ENCODE assay signal across 21 mouse cellular contexts in genomic region chr14:40308316-40308715, GRCm38 (mm10).
A peak's percentile ranks its signal among the peaks of the same experiment; 100 is the strongest.
DNase-seq lines count a peak whose midpoint lies in the region; ATAC-seq and TF ChIP-seq lines count a peak whose summit lies in the region.
"Had no signal": no experiment of that assay in that cellular context is flagged by ENCODE, and none has a peak within 500 bp of the region (broad histone marks: within the 10 kb centered on the region; RNA-seq: fewer than 3 reads in every experiment).

No protein-coding gene starts in this region.

- no peaks in the 10 kb centered on the region for H3K4me1 ChIP-seq in hindbrain, postnatal 0 days (ENCODE audit: insufficient read depth, low read length)
- H3K4me1 ChIP-seq in midbrain, embryonic 14.5 days (ENCODE audit: control insufficient read depth, insufficient read depth, low read length) = no peaks in the 10 kb centered on the region
- H3K4me1 ChIP-seq: embryonic facial prominence, embryonic 15.5 days; forebrain, embryonic 12.5 days; hindbrain, embryonic 13.5 days; liver, embryonic 13.5 days; lung, embryonic 15.5 days; midbrain, embryonic 13.5 days had no signal

- no peak for ATAC-seq in hindbrain, postnatal 0 days
- ATAC-seq in midbrain, embryonic 14.5 days (ENCODE audit: low FRiP score, low TSS enrichment) = no peak
- ATAC-seq: intestine, postnatal 0 days; midbrain, embryonic 13.5 days had no signal

- no peak overlapping the region for H3K4me3 ChIP-seq in hindbrain, postnatal 0 days (ENCODE audit: low read length)
- H3K4me3 ChIP-seq in midbrain, embryonic 14.5 days (replicated peaks; ENCODE audit: low read depth, low read length) = no peak overlapping the region
- H3K4me3 ChIP-seq: embryonic facial prominence, embryonic 15.5 days; forebrain, embryonic 12.5 days; hindbrain, embryonic 13.5 days; liver, embryonic 13.5 days; lung, embryonic 15.5 days; midbrain, embryonic 13.5 days had no signal

- no peak overlapping the region for H3K4me2 ChIP-seq in hindbrain, postnatal 0 days (ENCODE audit: low read depth, low read length)
- no peak overlapping the region for H3K4me2 ChIP-seq in midbrain, embryonic 14.5 days (ENCODE audit: low read length)
- H3K4me2 ChIP-seq: embryonic facial prominence, embryonic 15.5 days; forebrain, embryonic 12.5 days; hindbrain, embryonic 13.5 days; liver, embryonic 13.5 days; lung, embryonic 15.5 days; midbrain, embryonic 13.5 days had no signal

- no peak overlapping the region for H3K27ac ChIP-seq in hindbrain, postnatal 0 days
- H3K27ac ChIP-seq in midbrain, embryonic 14.5 days (replicated peaks; ENCODE audit: low read depth, low read length) = no peak overlapping the region
- H3K27ac ChIP-seq: embryonic facial prominence, embryonic 15.5 days; forebrain, embryonic 12.5 days; hindbrain, embryonic 13.5 days; liver, embryonic 13.5 days; lung, embryonic 15.5 days; macrophage; midbrain, embryonic 13.5 days had no signal

- H3K9ac ChIP-seq in hindbrain, postnatal 0 days (replicated peaks; ENCODE audit: low read length) = no peak overlapping the region
- no peak overlapping the region for H3K9ac ChIP-seq in midbrain, embryonic 14.5 days (replicated peaks; ENCODE audit: low read length)
- H3K9ac ChIP-seq: embryonic facial prominence, embryonic 15.5 days; forebrain, embryonic 12.5 days; hindbrain, embryonic 13.5 days; liver, embryonic 13.5 days; lung, embryonic 15.5 days; midbrain, embryonic 13.5 days had no signal

- no peaks in the 10 kb centered on the region for H3K36me3 ChIP-seq in hindbrain, postnatal 0 days (ENCODE audit: insufficient read depth, low read length)
- no peaks in the 10 kb centered on the region for H3K36me3 ChIP-seq in midbrain, embryonic 14.5 days (ENCODE audit: control insufficient read depth, insufficient read depth, low read length)
- H3K36me3 ChIP-seq: embryonic facial prominence, embryonic 15.5 days; forebrain, embryonic 12.5 days; hindbrain, embryonic 13.5 days; liver, embryonic 13.5 days; lung, embryonic 15.5 days; midbrain, embryonic 13.5 days had no signal

- TF ChIP-seq CTCF in hindbrain, postnatal 0 days (IDR thresholded peaks at IDR 0.05; ENCODE audit: low read depth) = no peak

- H3K9me3 ChIP-seq in hindbrain, postnatal 0 days (ENCODE audit: low read length) = no peaks in the 10 kb centered on the region
- H3K9me3 ChIP-seq in midbrain, embryonic 14.5 days (ENCODE audit: control insufficient read depth, low read length) = no peaks in the 10 kb centered on the region
- H3K9me3 ChIP-seq: embryonic facial prominence, embryonic 15.5 days; forebrain, embryonic 12.5 days; hindbrain, embryonic 13.5 days; liver, embryonic 13.5 days; lung, embryonic 15.5 days; midbrain, embryonic 13.5 days had no signal

- WGBS in hindbrain, postnatal 0 days = 84% methylated on average over 3 of the region's 3 CpGs
- 87% methylated on average over 3 of the region's 3 CpGs for WGBS in midbrain, embryonic 14.5 days

- no peaks in the 10 kb centered on the region for H3K27me3 ChIP-seq in hindbrain, postnatal 0 days (ENCODE audit: insufficient read depth, low read length)
- no peaks in the 10 kb centered on the region for H3K27me3 ChIP-seq in midbrain, embryonic 14.5 days (ENCODE audit: control insufficient read depth, insufficient read depth, low read length)
- H3K27me3 ChIP-seq: embryonic facial prominence, embryonic 15.5 days; forebrain, embryonic 12.5 days; hindbrain, embryonic 13.5 days; liver, embryonic 13.5 days; lung, embryonic 15.5 days; midbrain, embryonic 13.5 days had no signal

- peak; percentile 86 for DNase-seq in right cerebral cortex, adult 18-20 months
- no peak for DNase-seq in right cerebral cortex, postnatal 4 days
- DNase-seq in layer of hippocampus, adult 9-10 months (ENCODE audit: low spot score) = peak; percentile 75
- DNase-seq in left cerebral cortex, adult 8-10 months (ENCODE audit: low spot score in 2 of 2) = peak; percentile 19 to 90
- DNase-seq in right cerebral cortex, postnatal 36 days (ENCODE audit: low spot score in 2 of 2) = peak; percentile 85 to 90
- no peak for DNase-seq in hindbrain, postnatal 0 days (ENCODE audit: low spot score)
- no peak for DNase-seq in adrenal gland, adult 18-20 months (ENCODE audit: low spot score in 2 of 2)
- no peak for DNase-seq in midbrain, embryonic 14.5 days
- DNase-seq: cerebellum, adult 11 months; cerebellum, postnatal 14 days; embryo, embryonic 11 days; gastrocnemius, postnatal 25 days; liver, embryonic 13.5 days; thymus, adult 2 months had no signal

Comparison
In these comparisons a context has a peak if more than half of its experiments do, and no peak if none do; other contexts are left out.
1. DNase-seq: peak in right cerebral cortex, adult 18-20 months (single experiment), layer of hippocampus, adult 9-10 months (single experiment), left cerebral cortex, adult 8-10 months (2 of 2) and right cerebral cortex, postnatal 36 days (2 of 2); none in right cerebral cortex, postnatal 4 days (single experiment), hindbrain, postnatal 0 days (single experiment), adrenal gland, adult 18-20 months (0 of 2) and midbrain, embryonic 14.5 days (single experiment).